Mouse (Mus musculus) erythroblast, embryonic 14.5 days (primary cell): ENCODE data around the gene Ccdc144b. TPM values are rescaled to one million over a fixed set of nuclear protein-coding genes. Genes with fewer than 3 reads are reported as not detected.
A peak's percentile ranks its signal among the peaks of the same experiment; 100 is the strongest.

ENCODE experiments used
- H3K27me3 ChIP-seq: 2 replicates; pipeline ENCODE4 v1.6.1; 2012; ENCODE audit warnings: inconsistent platforms; ENCODE audit not compliant: control insufficient read depth
- H3K36me3 ChIP-seq: 2 replicates; pipeline ENCODE4 v1.6.1; 2012; ENCODE audit warnings: mild to moderate bottlenecking, inconsistent platforms; ENCODE audit not compliant: control insufficient read depth
- H3K4me1 ChIP-seq: 2 replicates; pipeline ENCODE4 v1.6.1; 2012; ENCODE audit warnings: inconsistent platforms; ENCODE audit not compliant: control insufficient read depth
- H3K4me3 ChIP-seq: replicated peaks from 2 replicates; pipeline ENCODE3; 2012; ENCODE audit warnings: moderate library complexity, mild to moderate bottlenecking, inconsistent platforms
- H3K9me3 ChIP-seq: 2 replicates; pipeline ENCODE4 v1.6.1; 2012; ENCODE audit warnings: low read length, inconsistent platforms, mixed read lengths; ENCODE audit not compliant: control insufficient read depth
- GATA1 ChIP-seq: IDR thresholded peaks from 2 replicates; pipeline ENCODE4 v1.6.1; 2012; ENCODE audit warnings: low read length, inconsistent platforms, mixed read lengths
- TAL1 ChIP-seq: IDR thresholded peaks from 3 replicates; pipeline ENCODE4 v1.6.1; 2012; ENCODE audit warnings: low read length, inconsistent platforms, mixed read lengths
- polyA plus RNA-seq: library from polyadenylated mRNA; stranded (reverse); fragments of >175 nt; gene quantifications from 2 replicates; pipeline ENCODE4 v1.2.3, GENCODE M21; 2012

Gene Ccdc144b
- polyA plus RNA-seq, 1 experiment, result not detected

- H3K9me3 ChIP-seq, result no peaks in the 10 kb centered on the region
- H3K27me3 ChIP-seq, result no peaks in the 10 kb centered on the region
- H3K4me3 ChIP-seq, result no peak overlapping the region
- TF ChIP-seq GATA1, result no peak
- no peak for TF ChIP-seq TAL1
- H3K36me3 ChIP-seq, result peaks cover 75% of the 10 kb centered on the region
- no peaks in the 10 kb centered on the region for H3K4me1 ChIP-seq
Observed at GRCm38 (mm10) chr3:36074231-36074630, 20.9 kb upstream of the Ccdc144b start.

DNA sequence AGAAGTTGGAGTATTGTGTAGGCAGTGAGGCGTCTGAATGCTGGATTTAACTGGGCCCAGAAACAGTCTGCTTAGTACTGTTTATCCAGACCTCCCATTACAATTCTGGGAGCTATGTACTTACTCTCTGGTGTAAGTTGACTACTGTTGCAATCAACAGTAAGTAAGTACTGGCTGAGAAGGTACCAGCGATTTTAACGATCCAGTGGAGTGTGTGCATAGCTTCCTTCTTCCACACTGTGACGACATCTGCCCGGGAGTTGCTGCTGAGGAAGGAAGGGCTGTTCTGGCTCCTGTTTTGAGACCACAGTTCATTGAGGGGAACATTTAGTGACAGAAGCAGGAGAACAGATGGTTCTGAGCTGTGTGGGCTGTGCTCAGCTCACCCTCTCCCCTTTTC is 17.7 kb upstream of the Ccdc144b start:
- Histone ChIP-seq H3K27me3 (no peaks in the 10 kb centered on the region), H3K36me3 (peaks cover 48% of the 10 kb centered on the region), H3K9me3 (no peaks in the 10 kb centered on the region), H3K4me3 (no peak overlapping the region), H3K4me1 (peaks cover 17% of the 10 kb centered on the region)
- TF ChIP-seq GATA1 (no peak), TAL1 (no peak)

- TF ChIP-seq GATA1 (no peak), TAL1 (no peak)
- Histone ChIP-seq H3K36me3 (peaks cover 42% of the 10 kb centered on the region), H3K4me3 (no peak overlapping the region), H3K27me3 (no peaks in the 10 kb centered on the region), H3K9me3 (no peaks in the 10 kb centered on the region), H3K4me1 (peaks cover 21% of the 10 kb centered on the region)
Observed at GRCm38 (mm10) chr3:36070436-36070835, 17.1 kb upstream of the Ccdc144b start.

DNA sequence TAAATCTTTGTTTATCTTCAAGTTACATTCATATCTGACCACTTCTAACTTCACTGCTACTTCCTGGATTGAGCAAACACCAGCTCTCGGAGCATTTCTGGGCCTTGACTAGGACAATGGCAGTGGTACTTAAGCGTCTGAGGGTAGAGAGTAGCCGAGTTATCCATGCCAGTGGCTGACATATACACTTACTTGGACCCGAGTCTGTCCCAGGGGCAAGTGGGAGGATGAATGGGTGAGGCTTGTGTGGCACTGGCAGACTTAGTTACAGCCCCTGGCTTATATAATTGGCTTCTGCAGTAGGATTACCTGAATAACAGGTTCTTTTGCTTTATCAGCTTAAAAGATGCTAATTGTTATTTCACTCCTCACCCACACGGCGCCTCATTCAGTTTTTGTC is 14.4 kb upstream of the Ccdc144b start:
- Histone ChIP-seq H3K36me3 (peaks cover 21% of the 10 kb centered on the region), H3K4me3 (no peak overlapping the region), H3K9me3 (no peaks in the 10 kb centered on the region), H3K27me3 (no peaks in the 10 kb centered on the region; the same call in 1 of the 2 replicates), H3K4me1 (peaks cover 25% of the 10 kb centered on the region)
- TF ChIP-seq TAL1, result no peak
- no peak for TF ChIP-seq GATA1

GRCm38 (mm10) chr3:36065843-36066651 is 12.7 kb upstream of the Ccdc144b start, which contains the start of gene Acad9:
TSS of gene Acad9 (plus strand) at chr3:36065979.
- H3K9me3 ChIP-seq, result no peaks in the 10 kb centered on the region
- peaks cover 25% of the 10 kb centered on the region for H3K4me1 ChIP-seq
- peaks cover 17% of the 10 kb centered on the region for H3K36me3 ChIP-seq
- TF ChIP-seq GATA1, result no peak
- no peak for TF ChIP-seq TAL1
- H3K27me3 ChIP-seq, result peaks cover 4% of the 10 kb centered on the region
- peak within 1 kb of the TSS; percentile 77 for H3K4me3 ChIP-seq

DNA sequence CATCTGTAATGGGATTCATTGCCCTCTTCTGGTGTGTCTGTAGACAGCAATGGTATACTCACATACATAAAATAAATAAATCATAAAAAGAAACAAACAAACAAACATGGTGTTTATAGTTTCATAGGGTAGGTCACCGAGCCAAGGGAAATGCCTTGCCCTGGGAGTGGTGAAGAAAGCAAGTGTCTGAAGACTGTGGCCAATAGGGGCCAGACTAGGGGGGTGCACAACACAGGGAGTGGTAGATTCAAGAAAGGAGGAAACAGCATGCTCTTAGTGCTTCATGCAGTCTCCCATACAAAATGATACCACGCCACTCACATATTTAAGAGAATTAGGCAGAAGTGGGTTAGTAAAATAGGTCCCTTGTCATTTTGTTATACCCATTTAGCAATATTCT is 11.8 kb upstream of the Ccdc144b start:
- no peak for TF ChIP-seq GATA1
- TF ChIP-seq TAL1, result no peak
- Histone ChIP-seq H3K9me3 (no peaks in the 10 kb centered on the region), H3K4me1 (peaks cover 25% of the 10 kb centered on the region)

DNA sequence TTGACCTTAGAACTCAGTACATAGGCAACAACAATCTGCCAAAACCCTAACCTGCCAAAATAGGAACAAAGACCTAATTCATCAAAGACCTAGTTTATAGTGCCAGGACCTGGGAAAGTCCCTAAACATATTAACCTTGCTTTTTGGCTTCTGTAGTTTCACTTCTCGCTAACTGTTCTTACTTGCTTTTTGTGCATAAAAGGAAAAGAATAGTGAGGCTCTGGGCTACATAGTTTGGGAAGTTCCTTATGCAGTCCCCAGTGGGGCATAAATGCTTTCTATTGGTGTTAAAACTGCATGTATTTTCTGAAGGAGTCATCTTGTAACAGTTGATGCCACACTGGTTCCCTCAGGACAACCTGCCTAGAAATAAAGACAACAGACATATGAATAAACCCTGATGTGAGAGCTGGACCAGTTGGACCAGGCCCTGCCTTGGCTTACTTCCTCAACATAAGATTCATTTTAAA is 11.3 kb upstream of the Ccdc144b start:
- Histone ChIP-seq H3K4me3 (no peak overlapping the region), H3K9me3 (no peaks in the 10 kb centered on the region), H3K27me3 (peaks cover 4% of the 10 kb centered on the region), H3K36me3 (peaks cover 6% of the 10 kb centered on the region), H3K4me1 (peaks cover 25% of the 10 kb centered on the region)
- TF ChIP-seq GATA1, result no peak
- no peak for TF ChIP-seq TAL1

More for the DNA sequence above, 11.8 kb upstream of the Ccdc144b start:
- Histone ChIP-seq H3K27me3 (peaks cover 4% of the 10 kb centered on the region), H3K36me3 (peaks cover 8% of the 10 kb centered on the region), H3K4me3 (peak overlapping the region; percentile 77)

DNA sequence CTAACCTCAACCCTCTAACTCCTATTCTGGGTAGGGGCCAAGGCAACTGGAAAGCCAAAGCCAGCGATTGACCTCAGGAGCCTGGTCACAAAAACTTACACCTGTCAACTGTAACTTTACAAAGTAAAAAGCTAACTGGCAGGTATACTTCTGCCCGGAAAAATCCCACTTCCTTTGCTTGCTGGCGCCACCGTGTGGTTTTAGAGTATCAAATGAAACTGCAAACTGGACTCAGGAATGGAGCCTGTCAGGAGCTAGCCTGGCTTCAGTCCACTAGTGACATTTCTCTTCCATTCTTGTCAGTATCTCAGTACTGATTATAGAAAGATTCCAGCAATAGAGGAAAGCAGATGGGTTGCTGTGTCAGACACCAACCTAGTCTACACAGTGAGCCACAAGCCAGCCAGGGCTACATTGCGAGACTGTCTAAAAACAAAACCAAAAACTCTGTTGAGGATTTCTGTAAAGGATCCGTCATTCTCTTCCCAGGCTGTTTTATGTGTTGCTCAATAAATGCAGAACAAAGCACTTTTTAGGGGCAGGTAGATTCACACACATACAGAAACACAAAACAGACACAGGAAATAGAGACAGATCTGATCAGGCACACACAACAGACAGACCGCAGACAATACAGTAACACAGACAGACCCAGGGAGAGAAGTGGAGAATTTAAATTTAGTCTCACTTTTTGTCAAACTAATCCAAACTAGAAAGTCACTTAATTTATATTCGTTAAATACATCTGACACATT is 6.9 kb upstream of the Ccdc144b start:
- no peak for TF ChIP-seq TAL1
- no peak for TF ChIP-seq GATA1
- Histone ChIP-seq H3K36me3 (no peaks in the 10 kb centered on the region), H3K4me3 (no peak overlapping the region)

GRCm38 (mm10) chr3:36049106-36049505 is 4.2 kb downstream of the Ccdc144b start:
- H3K27me3 ChIP-seq, result no peaks in the 10 kb centered on the region
- no peaks in the 10 kb centered on the region for H3K9me3 ChIP-seq
- H3K4me1 ChIP-seq, result no peaks in the 10 kb centered on the region
- no peak for TF ChIP-seq GATA1
- TF ChIP-seq TAL1, result no peak
- H3K36me3 ChIP-seq, result no peaks in the 10 kb centered on the region
- H3K4me3 ChIP-seq, result no peak overlapping the region

More for the DNA sequence above, 6.9 kb upstream of the Ccdc144b start:
- Histone ChIP-seq H3K9me3 (no peaks in the 10 kb centered on the region), H3K4me1 (peaks cover 2% of the 10 kb centered on the region), H3K27me3 (peaks cover 9% of the 10 kb centered on the region)
